Mouse (Mus musculus) cerebellum, adult 9-11 months (tissue): ENCODE results near the gene Atp13a5.
A peak's percentile ranks its signal among the peaks of the same experiment; 100 is the strongest.

Experiments used
- DNase-seq: peaks from one replicate; pipeline ENCODE4 v3.0.0; 2022

Atp13a5 gene

GRCm38 (mm10) chr16:29204875-29205274, 173.7 kb downstream of the Atp13a5 start:
- DNase-seq, result no peak

GRCm38 (mm10) chr16:29201146-29201545, 177.4 kb downstream of the Atp13a5 start:
- DNase-seq, result no peak

- no peak for DNase-seq
These were observed 180.1 kb downstream of the Atp13a5 start for GRCm38 (mm10) chr16:29198461-29198860.

DNA sequence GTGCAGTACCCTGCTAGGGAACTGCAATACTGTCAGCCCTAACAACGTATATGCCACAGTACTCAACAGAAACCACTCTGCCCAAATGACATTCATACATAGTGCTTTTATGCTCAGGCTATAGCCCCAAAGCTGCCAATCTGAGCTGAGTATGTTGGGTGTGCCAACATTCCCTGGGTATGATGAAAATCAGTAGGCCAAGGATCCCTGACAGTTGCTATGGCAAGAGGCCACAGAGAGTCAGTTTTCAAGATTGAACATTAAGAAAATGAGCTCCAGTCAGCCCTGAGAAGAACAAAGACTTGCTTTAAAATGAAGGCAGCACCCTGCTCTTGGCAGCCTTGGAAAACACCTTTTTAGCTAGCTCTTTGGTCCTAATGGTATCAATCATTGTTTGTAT, 183.4 kb downstream of the Atp13a5 start:
- no peak for DNase-seq

GRCm38 (mm10) chr16:29193981-29194380, 184.6 kb downstream of the Atp13a5 start:
- DNase-seq, result peak; percentile 88

DNA sequence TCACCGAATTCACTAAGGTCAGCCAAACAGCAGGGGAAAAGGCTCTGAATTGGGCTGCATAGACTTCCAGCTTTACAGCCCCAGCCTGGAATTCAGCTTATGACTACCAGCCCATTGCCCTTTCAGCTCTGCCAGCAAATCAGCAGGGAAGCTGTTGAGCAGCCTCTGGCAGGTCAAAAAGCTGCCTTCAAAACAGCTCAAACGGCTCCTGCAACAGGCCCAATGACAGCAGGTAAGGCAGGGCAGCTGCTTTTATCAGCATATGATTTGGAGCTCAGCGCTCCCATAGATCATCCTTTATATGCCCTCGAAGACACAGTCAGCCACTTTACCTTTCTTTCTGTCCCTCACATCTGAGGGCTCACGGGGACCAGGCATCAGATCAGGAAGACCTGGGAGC, 185.6 kb downstream of the Atp13a5 start:
- peak; percentile 73 for DNase-seq
